Mouse (Mus musculus) ES-Bruce4 (cell line): ENCODE results near the gene Tecpr2. TPM values are rescaled to one million over a fixed set of nuclear protein-coding genes. Genes with fewer than 3 reads are reported as not detected.

Experiments used
- H3K27ac ChIP-seq: 2 replicates; pipeline ENCODE4 v1.5.1; 2012; ENCODE audit warnings: low read length, inconsistent platforms; ENCODE audit not compliant: insufficient read depth
- H3K27me3 ChIP-seq: 2 replicates; pipeline ENCODE4 v1.6.1; 2012; ENCODE audit warnings: mild to moderate bottlenecking, low read length, inconsistent platforms; ENCODE audit not compliant: control insufficient read depth, poor library complexity, insufficient read depth, severe bottlenecking
- H3K36me3 ChIP-seq: 2 replicates; pipeline ENCODE4 v1.6.1; 2012; ENCODE audit warnings: inconsistent platforms, mild to moderate bottlenecking, low read length, moderate library complexity; ENCODE audit not compliant: control insufficient read depth, poor library complexity, insufficient read depth, severe bottlenecking
- H3K4me1 ChIP-seq: one replicate; pipeline ENCODE4 v1.8.1; 2011; ENCODE audit warnings: low read length; ENCODE audit not compliant: control insufficient read depth, insufficient read depth
- H3K4me3 ChIP-seq: 2 replicates; pipeline ENCODE4 v1.5.1; 2011; ENCODE audit warnings: low read depth, mild to moderate bottlenecking, low read length
- H3K9ac ChIP-seq: 2 replicates; pipeline ENCODE4 v1.6.1; 2012; ENCODE audit warnings: low read depth, mild to moderate bottlenecking, inconsistent platforms; ENCODE audit not compliant: poor library complexity, severe bottlenecking
- H3K9me3 ChIP-seq: replicated peaks from 2 replicates; pipeline ENCODE4 v1.6.1; 2012; ENCODE audit warnings: mild to moderate bottlenecking, low read length, inconsistent platforms; ENCODE audit not compliant: control insufficient read depth, poor library complexity, insufficient read depth, severe bottlenecking
- CTCF ChIP-seq: IDR thresholded peaks from one replicate; pipeline ENCODE4 v1.8.1; 2011; ENCODE audit warnings: low read depth, low read length
- EP300 ChIP-seq: IDR thresholded peaks from 2 replicates; pipeline ENCODE4 v1.6.1; 2011; ENCODE audit warnings: low read depth, low read length; ENCODE audit not compliant: insufficient read depth
- POLR2A ChIP-seq: IDR thresholded peaks from one replicate; pipeline ENCODE4 v1.8.1; 2011; ENCODE audit warnings: low read length; ENCODE audit not compliant: insufficient read depth
- polyA plus RNA-seq: library from polyadenylated mRNA; stranded (reverse); fragments of >200 nt; gene quantifications from 2 replicates; pipeline ENCODE4 v1.2.4, GENCODE M21; 2011; ENCODE audit warnings: low read depth; ENCODE audit not compliant: missing spikeins, insufficient read depth, insufficient read length

The Tecpr2 gene
- polyA plus RNA-seq, 1 experiment: 7.3 TPM

DNA sequence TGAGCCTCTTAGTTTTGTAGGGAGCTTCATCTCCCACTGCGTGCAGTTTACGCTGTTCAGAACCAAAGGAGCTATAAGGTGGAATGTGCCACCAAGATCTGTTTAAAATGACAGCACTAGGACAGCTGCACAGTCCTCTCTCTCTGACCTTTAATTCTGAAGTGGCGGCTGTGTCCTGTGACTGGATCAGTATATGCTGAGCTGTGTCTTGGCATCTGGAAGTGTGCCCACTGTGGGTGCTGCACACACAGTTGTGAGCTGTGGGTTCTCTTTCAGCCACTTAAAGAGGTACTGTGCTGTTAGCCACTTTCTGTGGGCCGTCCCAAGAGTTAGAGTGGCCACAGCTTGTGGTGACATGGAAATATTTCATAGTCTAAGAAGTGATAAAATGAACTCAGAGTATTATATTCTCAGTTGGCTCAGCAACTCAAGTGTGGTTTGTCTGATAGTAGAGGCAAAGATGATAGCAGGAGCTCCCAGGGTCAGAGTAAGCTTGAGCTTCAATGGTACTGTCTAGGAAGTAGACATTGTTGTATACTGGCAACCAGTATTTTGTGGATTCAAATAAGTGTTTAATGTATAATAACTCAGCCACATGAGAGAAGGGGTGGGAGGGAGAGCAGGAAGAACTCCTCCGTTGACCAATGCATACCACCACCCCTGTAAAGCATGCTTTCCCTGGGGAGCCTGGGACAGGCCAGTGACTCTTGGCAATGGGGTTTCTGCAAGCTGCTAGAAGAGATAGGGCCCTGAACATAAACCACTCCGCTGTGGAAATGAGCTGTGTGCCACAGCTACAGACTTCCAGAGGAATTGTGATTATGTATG lies 59.2 kb downstream of the Tecpr2 start:
- TF ChIP-seq CTCF: no peak
- TF ChIP-seq EP300: no peak
- no peak overlapping the region for H3K9ac ChIP-seq
- H3K4me3 ChIP-seq: no peak overlapping the region
- H3K9me3 ChIP-seq: no peaks in the 10 kb centered on the region
- H3K27me3 ChIP-seq: no peaks in the 10 kb centered on the region
- H3K36me3 ChIP-seq: no peaks in the 10 kb centered on the region
- no peak overlapping the region for H3K27ac ChIP-seq
- H3K4me1 ChIP-seq: no peaks in the 10 kb centered on the region

DNA sequence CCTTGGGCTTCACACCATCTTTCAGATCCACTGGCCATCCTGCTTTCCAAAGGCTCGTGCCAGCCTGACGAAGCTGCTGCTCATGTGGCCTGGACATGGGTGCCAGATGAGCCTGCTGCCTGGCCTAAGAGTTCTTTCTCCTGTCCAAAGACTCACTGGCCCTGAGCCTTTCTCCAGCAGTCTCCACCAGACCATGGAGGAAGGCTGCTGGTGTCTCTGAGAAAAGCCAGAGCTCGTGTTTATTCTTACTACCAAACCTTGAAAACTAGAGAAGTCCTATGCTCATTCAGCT lies 59.8 kb downstream of the Tecpr2 start:
- Histone ChIP-seq H3K9me3 (no peaks in the 10 kb centered on the region), H3K4me3 (no peak overlapping the region), H3K36me3 (no peaks in the 10 kb centered on the region), H3K27me3 (no peaks in the 10 kb centered on the region), H3K4me1 (no peaks in the 10 kb centered on the region), H3K9ac (no peak overlapping the region), H3K27ac (no peak overlapping the region)
- TF ChIP-seq POLR2A (no peak), CTCF (no peak), EP300 (no peak)

- Histone ChIP-seq H3K9me3 (no peaks in the 10 kb centered on the region), H3K9ac (no peak overlapping the region), H3K27me3 (no peaks in the 10 kb centered on the region), H3K4me3 (no peak overlapping the region), H3K36me3 (no peaks in the 10 kb centered on the region), H3K27ac (no peak overlapping the region), H3K4me1 (no peaks in the 10 kb centered on the region)
- TF ChIP-seq CTCF (no peak), POLR2A (no peak), EP300 (no peak)
These were observed 60.3 kb downstream of the Tecpr2 start for GRCm38 (mm10) chr12:110949410-110949809.

GRCm38 (mm10) chr12:110950151-110950550 lies 61.1 kb downstream of the Tecpr2 start:
- Histone ChIP-seq H3K9ac (no peak overlapping the region), H3K27ac (no peak overlapping the region), H3K27me3 (no peaks in the 10 kb centered on the region), H3K4me1 (no peaks in the 10 kb centered on the region), H3K9me3 (no peaks in the 10 kb centered on the region), H3K36me3 (no peaks in the 10 kb centered on the region), H3K4me3 (no peak overlapping the region)
- no peak for TF ChIP-seq POLR2A
- no peak for TF ChIP-seq EP300
- no peak for TF ChIP-seq CTCF

DNA sequence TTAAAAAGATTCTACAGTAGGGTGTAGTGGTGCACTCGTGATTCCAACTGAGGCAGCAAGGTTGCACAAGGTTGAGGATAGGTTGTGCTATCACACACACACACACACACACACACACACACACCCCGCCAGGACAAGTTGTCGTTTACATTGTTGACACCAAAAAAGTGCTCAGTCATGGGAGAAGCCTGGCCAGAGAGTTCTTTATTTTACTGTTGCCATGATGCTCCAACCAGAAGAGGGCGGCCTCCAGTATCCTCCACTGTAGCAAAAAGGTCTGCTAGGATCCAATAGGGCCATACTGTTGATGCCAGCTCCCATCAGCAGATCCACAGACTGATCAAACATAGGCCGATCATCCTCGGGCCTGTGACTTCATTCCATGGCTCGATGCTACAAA lies 62.2 kb downstream of the Tecpr2 start:
- Histone ChIP-seq H3K4me1 (no peaks in the 10 kb centered on the region), H3K9me3 (no peaks in the 10 kb centered on the region), H3K27me3 (no peaks in the 10 kb centered on the region), H3K36me3 (no peaks in the 10 kb centered on the region; the same call in 1 of the 2 replicates), H3K27ac (no peak overlapping the region), H3K4me3 (no peak overlapping the region), H3K9ac (no peak overlapping the region)
- TF ChIP-seq CTCF (no peak), POLR2A (no peak), EP300 (no peak)

GRCm38 (mm10) chr12:110952628-110953385 lies 63.7 kb downstream of the Tecpr2 start:
- Histone ChIP-seq H3K4me1 (no peaks in the 10 kb centered on the region), H3K4me3 (no peak overlapping the region), H3K27me3 (no peaks in the 10 kb centered on the region), H3K9me3 (no peaks in the 10 kb centered on the region), H3K27ac (no peak overlapping the region), H3K36me3 (no peaks in the 10 kb centered on the region; the same call in 1 of the 2 replicates), H3K9ac (no peak overlapping the region)
- TF ChIP-seq POLR2A: no peak
- no peak for TF ChIP-seq CTCF
- TF ChIP-seq EP300: no peak
